Comparison of ENCODE assay signal across 8 mouse cellular contexts in genomic region chr15:79891436-79892212, GRCm38 (mm10). TPM values are rescaled to one million over a fixed set of nuclear protein-coding genes. Genes with fewer than 3 reads are reported as not detected.
DNase-seq lines count a peak whose midpoint lies in the region; ATAC-seq lines count a peak whose summit lies in the region.

Gene Apobec3 (plus strand): TSS chr15:79891659.

- no peaks in the 10 kb centered on the region for H3K27me3 ChIP-seq in liver, embryonic 12.5 days (replicated peaks)

- no peaks in the 10 kb centered on the region for H3K9me3 ChIP-seq in liver, embryonic 12.5 days (replicated peaks)

- H3K4me2 ChIP-seq in liver, embryonic 12.5 days = peak within 1 kb of the TSS; percentile 86

- H3K27ac ChIP-seq in liver, embryonic 12.5 days = peak within 1 kb of the TSS; percentile 89

- H3K9ac ChIP-seq in liver, embryonic 12.5 days = peak within 1 kb of the TSS; percentile 76

- DNase-seq in urinary bladder, adult 18-20 months (ENCODE audit: low spot score in 2 of 2) = peak; percentile 46 to 67
- no peak for DNase-seq in urinary bladder, postnatal 10 days (ENCODE audit: low spot score)
- DNase-seq in cerebellum, postnatal 36 days = peak; percentile 58 to 67
- DNase-seq in gastrocnemius, postnatal 14 days = peak; percentile 74
- peak; percentile 22 for DNase-seq in hindlimb bud, embryonic 11.5 days (ENCODE audit: extremely low spot score, low read depth, low spot score)
- DNase-seq in naive thymus-derived CD4-positive, alpha-beta T cell, adult 2 months (ENCODE audit: low read depth) = peak; percentile 94
- peak; percentile 76 for DNase-seq in testis, postnatal 14 days (ENCODE audit: low spot score)

- ATAC-seq in liver, embryonic 12.5 days = peak; percentile 67

- intact Hi-C loops in gastrocnemius, postnatal 14 days (cut with DNase I; ENCODE audit: low total_unique reads) = no loop called here

- peaks cover 56% of the 10 kb centered on the region for H3K4me1 ChIP-seq in liver, embryonic 12.5 days

- H3K4me3 ChIP-seq in liver, embryonic 12.5 days = peak within 1 kb of the TSS; percentile 78

- WGBS in liver, embryonic 12.5 days (ENCODE audit: insufficient replicate concordance) = 1% methylated on average over 20 of the region's 20 CpGs

- peaks cover 4% of the 10 kb centered on the region for H3K36me3 ChIP-seq in liver, embryonic 12.5 days

RNA-seq across cellular contexts. Expression of gene Apobec3, which starts in this region (rescaled TPM):
- total RNA-seq in gastrocnemius, postnatal 14 days (2021) = 1 to 10 TPM; 4.7 to 7.9 TPM
- 54.7 and 57.4 TPM in 2 replicates for polyA plus RNA-seq in liver, embryonic 12.5 days (2016; fragmentation: Nextera tagmentation; extraction: Ambion mirVana)
